Mouse (Mus musculus) splenic B cell, adult 2 months (primary cell): ENCODE results near the gene Vps35l.

Source experiments
- DNase-seq: peaks from one replicate; pipeline ENCODE4 v3.0.0-alpha.2; 2011; ENCODE audit warnings: low read depth, low spot score
- H3K27me3 ChIP-seq: 2 replicates; pipeline ENCODE4 v1.6.1; 2012; ENCODE audit warnings: mild to moderate bottlenecking, low read length, moderate library complexity, mixed read lengths; ENCODE audit not compliant: control insufficient read depth, poor library complexity, insufficient read depth, severe bottlenecking
- H3K36me3 ChIP-seq: 2 replicates; pipeline ENCODE4 v1.6.1; 2012; ENCODE audit warnings: mild to moderate bottlenecking, low read length, moderate library complexity, mixed read lengths; ENCODE audit not compliant: control insufficient read depth, poor library complexity, insufficient read depth, severe bottlenecking

The Vps35l gene

DNA sequence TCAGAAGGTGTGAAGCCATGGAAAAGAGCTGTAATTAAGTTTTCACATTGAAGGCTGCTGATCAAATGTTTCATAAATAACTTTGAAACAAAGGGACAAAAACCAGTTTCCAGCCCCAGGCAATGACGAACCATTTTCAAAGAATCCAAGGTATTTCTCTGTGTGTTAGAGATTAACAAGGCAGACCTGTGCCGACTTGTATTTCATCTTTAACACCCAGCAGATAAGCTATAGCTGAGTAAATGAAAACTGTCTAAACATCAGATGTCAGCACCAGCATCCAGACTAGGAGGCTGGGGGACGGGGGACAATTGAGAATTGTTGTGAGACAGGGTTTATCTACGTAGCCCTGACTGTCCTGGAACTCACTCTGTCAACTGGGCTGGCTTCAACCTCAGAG, 143.9 kb downstream of the Vps35l start:
- Histone ChIP-seq H3K36me3 (no peaks in the 10 kb centered on the region), H3K27me3 (no peaks in the 10 kb centered on the region)
- DNase-seq: no peak

DNA sequence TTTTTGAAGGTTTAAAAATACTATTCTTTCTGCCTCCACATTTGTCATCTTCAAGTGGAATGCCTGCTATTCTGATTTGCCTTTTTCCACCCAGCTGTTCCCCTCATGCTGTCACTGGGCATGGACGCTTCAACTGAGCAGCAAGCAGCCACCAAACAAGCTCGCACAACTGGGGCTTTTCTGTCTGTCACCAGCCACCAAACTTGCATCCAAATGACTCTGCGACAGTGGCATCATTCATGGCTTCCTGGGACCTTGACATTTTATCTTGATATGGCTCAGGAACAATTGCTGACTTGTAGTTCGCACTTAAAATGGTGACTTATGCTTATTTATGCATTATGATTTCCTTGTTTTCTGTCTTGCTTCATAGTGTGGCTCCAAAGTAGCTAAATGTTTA, 144.9 kb downstream of the Vps35l start:
- Histone ChIP-seq H3K27me3 (no peaks in the 10 kb centered on the region), H3K36me3 (no peaks in the 10 kb centered on the region)
- no peak for DNase-seq

DNA sequence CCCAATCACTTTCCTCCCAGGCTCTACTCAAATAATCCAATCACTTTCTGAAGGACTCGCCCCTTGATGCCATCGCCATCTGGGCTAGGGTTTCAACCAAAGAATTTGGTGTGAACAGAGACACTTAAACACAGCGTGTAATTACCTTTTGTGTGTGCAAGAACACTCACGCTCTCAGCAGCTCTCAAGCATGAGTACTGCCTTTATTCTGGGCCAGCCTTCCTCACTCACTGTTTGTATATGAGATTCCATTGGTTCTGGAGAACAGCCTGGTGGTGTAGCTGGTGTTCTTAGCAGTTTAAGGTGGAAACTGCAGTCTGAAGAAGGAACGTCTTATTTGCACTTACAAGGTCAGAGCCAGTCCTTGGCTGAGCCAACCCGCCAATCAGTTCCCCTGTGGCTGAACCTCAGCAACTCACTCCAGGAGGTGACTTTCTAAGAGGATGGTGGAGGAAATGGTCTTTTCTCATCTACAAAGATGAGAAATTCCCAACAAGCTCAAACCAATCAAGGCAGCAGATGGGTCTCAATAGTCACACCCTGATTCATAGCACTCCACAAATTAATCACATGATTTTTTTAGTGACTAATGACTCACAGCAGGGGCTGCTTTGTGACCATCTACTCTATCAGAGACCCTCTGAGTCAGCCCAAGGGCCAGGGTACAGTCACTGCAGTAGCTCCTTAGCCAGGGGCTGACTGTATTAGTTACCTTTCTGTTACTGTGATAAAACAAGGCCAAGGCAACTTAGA, 147.5 kb downstream of the Vps35l start:
- DNase-seq: no peak
- no peaks in the 10 kb centered on the region for H3K36me3 ChIP-seq
- H3K27me3 ChIP-seq: no peaks in the 10 kb centered on the region

DNA sequence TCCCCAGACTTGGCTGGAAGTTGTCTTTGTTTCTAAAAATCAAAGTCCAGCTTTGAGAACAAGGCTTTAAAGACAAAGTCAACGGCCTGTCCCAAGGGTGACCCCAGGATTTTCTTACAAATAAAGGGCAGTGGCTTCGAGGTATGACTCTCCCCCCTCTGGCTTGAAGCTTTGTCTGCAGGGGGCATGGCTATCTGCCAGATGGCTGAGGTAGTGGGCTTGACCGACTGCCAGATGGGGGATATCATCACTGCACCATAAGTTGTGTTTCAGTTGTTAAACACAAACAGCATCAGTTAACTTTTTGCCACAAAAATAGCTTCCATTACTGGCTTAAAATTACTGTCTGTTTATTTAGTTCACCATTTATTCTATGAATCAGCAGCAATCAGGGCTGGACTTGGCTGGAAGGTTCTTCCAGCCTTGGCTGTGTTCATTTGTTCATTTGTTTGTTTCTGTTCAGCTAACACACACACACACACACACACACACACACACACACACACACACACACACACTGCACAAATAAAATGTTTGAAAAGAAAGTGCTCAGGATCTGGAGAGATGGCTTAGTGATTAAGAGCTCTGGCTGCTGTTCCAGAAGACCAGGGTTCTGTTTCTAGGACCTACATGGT, 149.1 kb downstream of the Vps35l start:
- H3K36me3 ChIP-seq: no peaks in the 10 kb centered on the region
- no peak for DNase-seq
- H3K27me3 ChIP-seq: no peaks in the 10 kb centered on the region
